Mouse (Mus musculus): ENCODE data around the gene Mpg. TPM values are rescaled to one million over a fixed set of nuclear protein-coding genes. Genes with fewer than 3 reads are reported as not detected.

The Mpg gene
- polyA plus RNA-seq, 1 experiment from 2014 or later, result 36.2 TPM

DNA sequence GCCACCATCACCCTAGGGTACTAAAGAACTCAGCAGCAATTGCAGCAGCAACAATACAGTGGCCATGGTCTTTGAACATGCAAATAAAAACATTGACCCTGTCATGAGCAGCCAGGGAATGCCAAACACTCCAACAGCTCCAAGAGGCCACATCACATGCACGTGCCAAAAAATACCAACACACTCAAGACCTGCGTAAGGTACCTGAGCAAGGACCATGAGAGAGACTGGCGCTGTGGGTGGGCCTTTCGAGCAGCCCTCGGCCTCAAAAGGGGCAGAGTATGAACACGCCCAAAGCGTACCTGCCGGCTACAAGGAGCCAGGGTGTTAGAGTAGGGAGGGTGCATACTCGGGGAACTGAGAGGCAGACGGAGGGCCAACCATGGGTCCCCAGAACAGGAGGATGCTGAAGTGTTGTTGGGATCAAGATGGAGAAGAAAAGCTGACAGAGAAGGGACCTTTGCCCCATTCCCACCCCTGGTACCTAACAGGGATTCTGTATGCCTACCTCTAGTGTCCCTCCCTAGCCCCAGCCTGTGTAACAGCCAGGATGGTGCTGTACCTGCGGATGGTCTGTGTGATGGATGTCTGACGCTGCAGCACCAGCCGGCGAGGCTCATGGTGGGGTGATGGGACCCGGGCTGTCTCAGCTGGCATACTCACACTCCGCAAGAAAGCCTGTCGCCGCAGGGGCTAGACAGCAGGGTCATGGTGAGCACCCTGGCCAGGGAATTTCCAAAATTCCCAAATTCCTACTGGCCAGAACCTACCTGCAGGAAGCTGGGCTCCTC lies 10.7 kb upstream of the Mpg start:
- no peak for DNase-seq (ENCODE audit: low spot score)
- Histone ChIP-seq H3K9me3 (ENCODE audit: control insufficient read depth, low read length) (no peaks in the 10 kb centered on the region), H3K27me3 (replicated peaks; ENCODE audit: control insufficient read depth, insufficient read depth, low read length) (no peaks in the 10 kb centered on the region), H3K36me3 (ENCODE audit: control insufficient read depth, insufficient read depth, low read length) (peaks cover 66% of the 10 kb centered on the region), H3K4me1 (replicated peaks; ENCODE audit: control insufficient read depth, insufficient read depth, low read length) (peaks cover 17% of the 10 kb centered on the region), H3K4me3 (ENCODE audit: low read depth, low read length) (no peak overlapping the region), H3K9ac (ENCODE audit: low read length) (no peak overlapping the region), H3K4me2 (ENCODE audit: low read length) (no peak overlapping the region), H3K27ac (ENCODE audit: low read depth) (no peak overlapping the region)
- WGBS, result 94% methylated on average over 18 of the region's 18 CpGs
- ATAC-seq (replicated peaks; ENCODE audit: low FRiP score, low TSS enrichment, low read depth), result no peak

DNA sequence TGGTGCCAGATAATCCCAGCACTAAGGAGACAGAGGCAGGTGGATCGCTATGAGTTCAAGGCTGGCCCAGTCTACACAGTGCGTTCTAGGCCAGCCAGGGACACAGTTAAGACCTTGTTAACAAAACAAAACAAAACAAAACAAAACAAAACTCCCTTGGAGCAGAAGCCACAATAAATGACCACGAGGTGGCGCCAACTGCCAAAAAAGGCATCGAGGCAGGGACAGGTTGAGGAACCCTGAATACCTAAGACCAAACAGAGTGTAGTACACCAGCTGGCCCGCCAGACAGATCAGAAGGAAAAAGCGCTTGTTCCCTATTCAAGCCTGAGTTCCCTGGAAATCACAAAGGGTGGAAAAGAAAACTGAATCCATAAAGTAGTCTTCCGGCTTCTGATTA lies 9.5 kb upstream of the Mpg start:
- peak; percentile 86 for DNase-seq (ENCODE audit: low spot score)
- H3K36me3 ChIP-seq (ENCODE audit: control insufficient read depth, insufficient read depth, low read length), result peaks cover 53% of the 10 kb centered on the region
- WGBS, result 28% methylated on average over 8 of the region's 8 CpGs

DNA sequence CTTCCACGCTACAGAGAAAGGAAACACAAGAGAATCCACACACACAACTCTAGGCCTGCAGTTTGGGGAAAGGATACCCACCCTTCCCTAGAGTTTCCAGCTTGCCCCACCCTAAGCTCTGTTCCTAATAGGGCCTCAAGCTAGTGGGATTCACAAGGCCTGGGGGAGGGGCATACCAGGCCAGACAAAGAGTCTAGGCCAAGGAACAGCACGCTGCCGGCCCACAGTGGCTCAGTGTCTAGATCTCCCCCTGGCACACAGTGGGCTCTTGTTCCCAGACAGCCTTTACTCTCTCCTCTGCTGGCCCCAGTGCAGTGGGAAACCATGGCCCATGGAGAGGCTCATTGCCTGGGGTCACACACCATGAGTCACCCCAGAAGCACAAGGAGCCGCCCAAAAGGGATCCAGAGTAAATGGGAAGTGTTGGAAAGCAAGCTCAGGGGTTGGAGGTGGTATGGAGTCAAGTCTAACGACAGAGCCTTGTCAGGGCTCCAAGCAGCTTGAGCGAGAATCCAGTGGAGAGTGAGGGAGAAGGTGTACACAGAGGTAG lies 7.7 kb upstream of the Mpg start:
- no peak overlapping the region for H3K27ac ChIP-seq (ENCODE audit: low read depth)
- WGBS, result 60% methylated on average over 6 of the region's 6 CpGs

More for the DNA sequence above, 9.5 kb upstream of the Mpg start:
- H3K4me3 ChIP-seq (ENCODE audit: low read depth, low read length), result no peak overlapping the region
- H3K27me3 ChIP-seq (replicated peaks; ENCODE audit: control insufficient read depth, insufficient read depth, low read length), result no peaks in the 10 kb centered on the region
- peaks cover 22% of the 10 kb centered on the region for H3K4me1 ChIP-seq (replicated peaks; ENCODE audit: control insufficient read depth, insufficient read depth, low read length)
- H3K9ac ChIP-seq (ENCODE audit: low read length), result no peak overlapping the region
- no peak for ATAC-seq (replicated peaks; ENCODE audit: low FRiP score, low TSS enrichment, low read depth)
- H3K4me2 ChIP-seq (ENCODE audit: low read length), result no peak overlapping the region
- H3K9me3 ChIP-seq (ENCODE audit: control insufficient read depth, low read length), result no peaks in the 10 kb centered on the region
- no peak overlapping the region for H3K27ac ChIP-seq (ENCODE audit: low read depth)

GRCm38 (mm10) chr11:32219287-32219686 lies 7.0 kb upstream of the Mpg start:
- Histone ChIP-seq H3K27me3 (replicated peaks; ENCODE audit: control insufficient read depth, insufficient read depth, low read length) (no peaks in the 10 kb centered on the region), H3K4me2 (ENCODE audit: low read length) (no peak overlapping the region), H3K27ac (ENCODE audit: low read depth) (no peak overlapping the region), H3K9me3 (ENCODE audit: control insufficient read depth, low read length) (no peaks in the 10 kb centered on the region), H3K36me3 (ENCODE audit: control insufficient read depth, insufficient read depth, low read length) (peaks cover 28% of the 10 kb centered on the region), H3K4me3 (ENCODE audit: low read depth, low read length) (no peak overlapping the region), H3K9ac (ENCODE audit: low read length) (no peak overlapping the region), H3K4me1 (replicated peaks; ENCODE audit: control insufficient read depth, insufficient read depth, low read length) (peaks cover 34% of the 10 kb centered on the region)
- no peak for ATAC-seq (replicated peaks; ENCODE audit: low FRiP score, low TSS enrichment, low read depth)
- no peak for DNase-seq (ENCODE audit: low spot score)
- WGBS, result 85% methylated on average over 10 of the region's 10 CpGs

More for the DNA sequence above, 7.7 kb upstream of the Mpg start:
- no peak for DNase-seq (ENCODE audit: low spot score)
- no peak for ATAC-seq (replicated peaks; ENCODE audit: low FRiP score, low TSS enrichment, low read depth)
- Histone ChIP-seq H3K4me1 (replicated peaks; ENCODE audit: control insufficient read depth, insufficient read depth, low read length) (peaks cover 32% of the 10 kb centered on the region), H3K4me3 (ENCODE audit: low read depth, low read length) (no peak overlapping the region), H3K9ac (ENCODE audit: low read length) (no peak overlapping the region), H3K9me3 (ENCODE audit: control insufficient read depth, low read length) (no peaks in the 10 kb centered on the region), H3K36me3 (ENCODE audit: control insufficient read depth, insufficient read depth, low read length) (peaks cover 36% of the 10 kb centered on the region), H3K27me3 (replicated peaks; ENCODE audit: control insufficient read depth, insufficient read depth, low read length) (no peaks in the 10 kb centered on the region), H3K4me2 (ENCODE audit: low read length) (no peak overlapping the region)

DNA sequence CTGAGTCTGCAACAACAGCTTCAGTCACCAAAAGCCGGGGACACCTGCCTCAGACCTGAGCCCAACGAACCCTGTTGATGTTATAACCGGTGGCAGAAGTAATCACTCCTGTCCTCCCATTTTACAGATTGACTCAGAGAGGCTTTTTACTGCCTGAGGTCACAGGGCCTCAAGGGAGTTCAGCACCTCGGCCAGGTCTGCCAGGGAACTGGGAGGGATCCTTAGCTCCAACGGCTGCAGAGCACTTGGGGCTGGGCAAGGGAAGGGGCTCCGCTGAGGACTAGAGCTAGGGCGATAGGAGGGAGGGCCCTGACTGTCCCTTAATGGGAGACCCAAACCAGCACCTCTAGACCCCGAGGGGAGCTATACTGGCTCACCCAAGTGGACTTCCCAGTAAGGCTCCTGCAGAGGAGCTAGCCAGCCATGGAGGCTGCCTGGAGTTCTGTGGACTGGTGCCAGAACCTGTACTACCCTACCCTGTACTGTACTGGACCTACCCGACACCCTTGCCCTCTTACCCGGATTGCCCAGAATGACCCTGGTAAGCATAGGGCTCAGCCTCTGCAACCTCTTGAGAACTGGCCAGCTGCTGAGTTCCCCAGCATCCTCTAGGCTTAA lies 5.6 kb upstream of the Mpg start:
- no peak; the same call in 1 of the 2 replicates for ATAC-seq (replicated peaks; ENCODE audit: low FRiP score, low TSS enrichment, low read depth)
- Histone ChIP-seq H3K27ac (ENCODE audit: low read depth) (peak overlapping the region; percentile 98), H3K9ac (ENCODE audit: low read length) (peak overlapping the region; percentile 97), H3K4me2 (ENCODE audit: low read length) (peak overlapping the region; percentile 74), H3K27me3 (replicated peaks; ENCODE audit: control insufficient read depth, insufficient read depth, low read length) (no peaks in the 10 kb centered on the region), H3K9me3 (ENCODE audit: control insufficient read depth, low read length) (no peaks in the 10 kb centered on the region), H3K4me1 (replicated peaks; ENCODE audit: control insufficient read depth, insufficient read depth, low read length) (peaks cover 49% of the 10 kb centered on the region), H3K36me3 (ENCODE audit: control insufficient read depth, insufficient read depth, low read length) (peaks cover 14% of the 10 kb centered on the region), H3K4me3 (ENCODE audit: low read depth, low read length) (peak overlapping the region; percentile 88)
- no peak for DNase-seq (ENCODE audit: low spot score)
- WGBS, result 29% methylated on average over 10 of the region's 10 CpGs

- Histone ChIP-seq H3K9me3 (ENCODE audit: control insufficient read depth, low read length) (no peaks in the 10 kb centered on the region), H3K27ac (ENCODE audit: low read depth) (peak overlapping the region; percentile 98), H3K9ac (ENCODE audit: low read length) (peak overlapping the region; percentile 97), H3K36me3 (ENCODE audit: control insufficient read depth, insufficient read depth, low read length) (0 out of 2 replicates have a peak, but pooled peaks cover 7% of the 10 kb centered on the region), H3K4me2 (ENCODE audit: low read length) (peak overlapping the region; percentile 74), H3K27me3 (replicated peaks; ENCODE audit: control insufficient read depth, insufficient read depth, low read length) (no peaks in the 10 kb centered on the region), H3K4me1 (replicated peaks; ENCODE audit: control insufficient read depth, insufficient read depth, low read length) (peaks cover 54% of the 10 kb centered on the region), H3K4me3 (ENCODE audit: low read depth, low read length) (peak overlapping the region; percentile 88)
- DNase-seq (ENCODE audit: low spot score) (peak; percentile 89), ATAC-seq (replicated peaks; ENCODE audit: low FRiP score, low TSS enrichment, low read depth) (peak; percentile 79)
- WGBS, result under 1% methylated on average over 46 of the region's 46 CpGs
Observed at GRCm38 (mm10) chr11:32221225-32221950, 4.9 kb upstream of the Mpg start.

DNA sequence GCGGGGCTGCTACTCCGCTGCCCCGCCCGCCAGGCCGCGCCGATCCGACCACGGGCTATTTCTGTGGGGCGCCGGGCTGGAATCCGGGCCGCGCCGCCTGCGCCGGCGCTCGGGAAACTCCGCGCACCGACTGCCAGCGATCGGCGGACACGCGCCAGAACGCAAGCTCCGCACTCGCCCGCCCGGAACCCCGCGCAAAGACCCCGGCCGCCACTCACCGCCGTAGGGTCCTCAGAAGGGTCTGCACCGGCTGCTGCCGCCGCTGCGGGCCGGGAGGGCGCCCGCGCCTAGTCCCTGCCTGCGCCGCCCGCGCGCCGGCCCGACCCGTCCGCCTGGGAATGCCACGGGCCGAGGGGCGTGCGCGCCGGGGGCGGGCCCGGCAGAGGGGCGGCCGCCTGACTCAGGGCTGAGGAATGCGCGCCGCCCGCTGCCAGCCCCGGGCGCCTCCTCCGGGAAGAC lies 4.3 kb upstream of the Mpg start, which contains the start of gene Rhbdf1:
Rhbdf1 (minus strand) TSS at position 350 of the 459 bp plus-strand sequence.
- DNase-seq (ENCODE audit: low spot score) (peak; percentile 82), ATAC-seq (replicated peaks; ENCODE audit: low FRiP score, low TSS enrichment, low read depth) (peak; percentile 56)
- peak within 1 kb of the TSS; percentile 88 for H3K4me3 ChIP-seq (ENCODE audit: low read depth, low read length)
- peak within 1 kb of the TSS; percentile 74 for H3K4me2 ChIP-seq (ENCODE audit: low read length)
- peaks cover 55% of the 10 kb centered on the region for H3K4me1 ChIP-seq (replicated peaks; ENCODE audit: control insufficient read depth, insufficient read depth, low read length)
- H3K9ac ChIP-seq (ENCODE audit: low read length), result peak within 1 kb of the TSS; percentile 97
- no peaks in the 10 kb centered on the region for H3K9me3 ChIP-seq (ENCODE audit: control insufficient read depth, low read length)
- H3K27me3 ChIP-seq (replicated peaks; ENCODE audit: control insufficient read depth, insufficient read depth, low read length), result no peaks in the 10 kb centered on the region
- under 1% methylated on average over 61 of the region's 72 CpGs for WGBS
- H3K36me3 ChIP-seq (ENCODE audit: control insufficient read depth, insufficient read depth, low read length), result 0 out of 2 replicates have a peak, but pooled peaks cover 7% of the 10 kb centered on the region
- peak within 1 kb of the TSS; percentile 98 for H3K27ac ChIP-seq (ENCODE audit: low read depth)

DNA sequence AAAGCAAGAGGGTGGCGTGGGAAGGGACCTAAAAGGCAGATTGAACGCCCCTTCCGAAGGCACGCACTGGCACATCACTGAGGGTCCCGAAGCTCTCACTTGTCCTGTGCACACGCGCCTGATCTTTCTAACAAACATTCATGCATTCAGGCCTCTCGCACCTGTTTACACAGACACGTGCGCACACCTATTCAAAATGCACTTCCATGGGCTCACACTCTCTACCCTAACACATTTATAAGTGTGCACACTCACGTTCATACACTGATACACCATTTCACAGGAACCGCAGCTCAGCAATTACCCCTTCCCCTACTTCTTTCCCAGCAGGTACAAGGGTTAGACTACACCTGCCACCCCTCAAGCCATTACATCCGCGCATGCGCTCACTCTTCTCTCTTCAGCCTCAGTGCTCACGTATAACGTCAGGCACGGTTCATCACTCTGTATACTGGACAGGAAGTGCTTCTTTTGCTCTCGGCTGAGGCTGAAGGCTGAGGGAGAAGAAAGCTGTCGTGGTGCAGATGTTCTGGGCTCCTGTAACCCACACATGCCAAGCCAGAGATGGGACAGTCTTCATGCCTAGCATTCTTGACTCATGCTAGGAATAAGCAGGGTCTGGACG lies 3.6 kb upstream of the Mpg start:
- DNase-seq (ENCODE audit: low spot score), result peak; percentile 74
- 5% methylated on average over 21 of the region's 21 CpGs for WGBS
- ATAC-seq (replicated peaks; ENCODE audit: low FRiP score, low TSS enrichment, low read depth), result no peak

More for the DNA sequence above, 3.6 kb upstream of the Mpg start:
- peak overlapping the region; percentile 74 for H3K4me2 ChIP-seq (ENCODE audit: low read length)
- peak overlapping the region; percentile 97 for H3K9ac ChIP-seq (ENCODE audit: low read length)
- H3K27ac ChIP-seq (ENCODE audit: low read depth), result peak overlapping the region; percentile 98
- no peaks in the 10 kb centered on the region for H3K27me3 ChIP-seq (replicated peaks; ENCODE audit: control insufficient read depth, insufficient read depth, low read length)
- peak overlapping the region; percentile 88 for H3K4me3 ChIP-seq (ENCODE audit: low read depth, low read length)
- no peaks in the 10 kb centered on the region for H3K9me3 ChIP-seq (ENCODE audit: control insufficient read depth, low read length)
- 0 out of 2 replicates have a peak, but pooled peaks cover 7% of the 10 kb centered on the region for H3K36me3 ChIP-seq (ENCODE audit: control insufficient read depth, insufficient read depth, low read length)
- peaks cover 57% of the 10 kb centered on the region for H3K4me1 ChIP-seq (replicated peaks; ENCODE audit: control insufficient read depth, insufficient read depth, low read length)

Measured in intestine, embryonic 14.5 days (tissue).